Mouse (Mus musculus) intestine, embryonic 15.5 days (tissue): ENCODE data around the gene Slc27a2. TPM values are rescaled to one million over a fixed set of nuclear protein-coding genes. Genes with fewer than 3 reads are reported as not detected.

Experiments used
- ATAC-seq: fragments of 200-750 bp; cut with Nextera tagmentation; 2 replicates; pipeline ENCODE4 v1.8.0; 2017; ENCODE audit warnings: moderate TSS enrichment, moderate library complexity
- H3K27ac ChIP-seq: fragments of 300-500 bp; sonication (generic); 2 replicates; pipeline ENCODE4 v1.5.1; 2015; ENCODE audit warnings: mild to moderate bottlenecking, inconsistent platforms
- H3K27me3 ChIP-seq: fragments of 300-500 bp; sonication (generic); replicated peaks from 2 replicates; pipeline ENCODE4 v1.6.1; 2015; ENCODE audit warnings: inconsistent platforms
- H3K36me3 ChIP-seq: fragments of 300-500 bp; sonication (generic); 2 replicates; pipeline ENCODE4 v1.6.1; 2015; ENCODE audit warnings: inconsistent platforms
- H3K4me1 ChIP-seq: fragments of 300-500 bp; sonication (generic); replicated peaks from 2 replicates; pipeline ENCODE4 v1.6.1; 2015; ENCODE audit warnings: inconsistent platforms
- H3K4me2 ChIP-seq: fragments of 300-500 bp; sonication (generic); replicated peaks from 2 replicates; pipeline ENCODE4 v1.6.1; 2015; ENCODE audit warnings: mild to moderate bottlenecking, inconsistent platforms
- H3K4me3 ChIP-seq: fragments of 300-500 bp; sonication (generic); replicated peaks from 2 replicates; pipeline ENCODE4 v1.5.1; 2015; ENCODE audit warnings: inconsistent platforms
- H3K9ac ChIP-seq: fragments of 300-500 bp; sonication (generic); 2 replicates; pipeline ENCODE4 v1.6.1; 2015; ENCODE audit warnings: inconsistent platforms
- H3K9me3 ChIP-seq: fragments of 300-500 bp; sonication (generic); 2 replicates; pipeline ENCODE4 v1.6.1; 2016; ENCODE audit warnings: inconsistent platforms
- WGBS: fragments of 180-500 bp; shearing (Covaris S2); methylation state at CpG from one replicate; pipeline ENCODE4 v1.1.7; 2015; 5-methylcytosine and 5-hydroxymethylcytosine counted together
- polyA plus RNA-seq: library from polyadenylated mRNA; unstranded; fragments of >200 nt; fragmentation: Nextera tagmentation; extraction: Ambion mirVana; gene quantifications from 2 replicates; pipeline ENCODE4 v1.2.1, GENCODE M21; 2015

Gene Slc27a2
- polyA plus RNA-seq, 1 experiment from 2014 or later = 3.0 TPM

DNA sequence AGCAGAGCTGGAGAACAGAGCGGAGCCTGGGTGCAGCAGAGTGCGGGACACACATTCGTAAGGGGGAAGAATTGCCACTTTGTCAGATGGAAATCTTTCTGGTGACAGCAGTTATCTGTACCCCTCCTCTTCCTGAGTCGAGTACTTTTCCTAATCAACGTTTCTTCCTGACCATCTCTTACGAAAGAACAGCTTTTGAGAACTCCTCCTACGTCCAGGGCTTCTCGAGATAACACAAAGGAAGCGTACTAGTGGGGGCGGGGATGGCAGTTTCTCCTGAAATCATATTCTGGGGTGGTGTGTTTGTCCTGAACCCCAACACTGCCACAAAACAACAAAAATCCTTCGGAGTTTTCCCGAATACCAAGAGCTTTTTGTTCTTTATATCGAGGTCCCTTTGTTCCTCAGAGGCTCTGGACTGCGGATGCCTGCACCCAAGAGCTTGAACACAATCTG lies 67.1 kb downstream of the Slc27a2 start, which contains the start of gene Hdc:
Gene Hdc (minus strand): TSS at position 51 of the 456 bp plus-strand sequence.
- H3K9ac ChIP-seq = no peak within 1 kb of the TSS
- ATAC-seq = no peak
- H3K27me3 ChIP-seq = no peaks in the 10 kb centered on the region
- WGBS = 70% methylated on average over 14 of the region's 14 CpGs
- no peaks in the 10 kb centered on the region for H3K4me1 ChIP-seq
- H3K36me3 ChIP-seq = no peaks in the 10 kb centered on the region
- no peaks in the 10 kb centered on the region for H3K9me3 ChIP-seq
- no peak within 1 kb of the TSS for H3K27ac ChIP-seq
- no peak within 1 kb of the TSS for H3K4me3 ChIP-seq
- H3K4me2 ChIP-seq = no peak within 1 kb of the TSS

DNA sequence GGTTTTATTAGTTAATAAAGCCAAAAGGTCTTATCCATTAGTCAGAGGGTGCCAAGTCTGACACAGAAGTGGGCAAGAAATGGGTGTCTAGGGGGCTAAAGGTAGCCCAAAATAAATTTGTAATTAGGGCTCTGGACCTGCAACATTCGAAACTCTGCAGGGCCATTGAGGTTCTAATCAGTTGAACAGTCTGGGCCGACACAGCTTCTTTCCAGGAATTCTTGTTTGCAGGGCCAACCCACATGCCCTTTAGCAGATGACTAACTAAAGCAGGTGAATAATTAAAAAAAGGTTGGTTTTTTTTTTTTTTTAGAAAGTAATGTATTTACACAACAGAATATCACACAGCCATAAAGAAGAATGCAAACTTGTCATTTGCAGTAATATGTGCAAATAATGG lies 70.2 kb downstream of the Slc27a2 start:
- Histone ChIP-seq H3K9me3 (no peaks in the 10 kb centered on the region), H3K4me2 (no peak overlapping the region), H3K27me3 (no peaks in the 10 kb centered on the region), H3K27ac (no peak overlapping the region), H3K4me3 (no peak overlapping the region), H3K9ac (no peak overlapping the region), H3K36me3 (no peaks in the 10 kb centered on the region), H3K4me1 (no peaks in the 10 kb centered on the region)
- 76% methylated on average over 2 of the region's 2 CpGs for WGBS
- no peak for ATAC-seq

DNA sequence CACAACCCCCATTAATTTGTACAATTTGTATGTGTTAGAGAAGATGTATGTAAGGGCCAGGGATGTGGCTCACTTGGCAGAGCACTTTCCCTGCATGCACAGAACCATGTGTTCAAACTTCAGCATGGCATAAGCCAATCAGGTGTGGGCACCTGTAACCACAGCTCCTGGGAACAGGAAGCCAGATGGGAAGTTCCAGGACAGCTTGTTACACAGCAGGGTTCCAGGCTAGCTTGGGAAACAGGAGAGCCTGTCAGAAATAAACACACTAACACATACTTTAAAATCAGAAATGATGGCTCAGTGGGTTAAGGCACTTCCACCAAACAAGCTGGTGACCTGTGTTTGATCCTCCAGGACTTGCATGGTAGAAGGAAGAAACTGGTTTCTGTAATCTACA lies 70.9 kb downstream of the Slc27a2 start:
- Histone ChIP-seq H3K36me3 (no peaks in the 10 kb centered on the region), H3K4me2 (no peak overlapping the region), H3K4me3 (no peak overlapping the region), H3K27ac (no peak overlapping the region), H3K4me1 (no peaks in the 10 kb centered on the region), H3K9ac (no peak overlapping the region), H3K9me3 (no peaks in the 10 kb centered on the region), H3K27me3 (no peaks in the 10 kb centered on the region)
- ATAC-seq = no peak

DNA sequence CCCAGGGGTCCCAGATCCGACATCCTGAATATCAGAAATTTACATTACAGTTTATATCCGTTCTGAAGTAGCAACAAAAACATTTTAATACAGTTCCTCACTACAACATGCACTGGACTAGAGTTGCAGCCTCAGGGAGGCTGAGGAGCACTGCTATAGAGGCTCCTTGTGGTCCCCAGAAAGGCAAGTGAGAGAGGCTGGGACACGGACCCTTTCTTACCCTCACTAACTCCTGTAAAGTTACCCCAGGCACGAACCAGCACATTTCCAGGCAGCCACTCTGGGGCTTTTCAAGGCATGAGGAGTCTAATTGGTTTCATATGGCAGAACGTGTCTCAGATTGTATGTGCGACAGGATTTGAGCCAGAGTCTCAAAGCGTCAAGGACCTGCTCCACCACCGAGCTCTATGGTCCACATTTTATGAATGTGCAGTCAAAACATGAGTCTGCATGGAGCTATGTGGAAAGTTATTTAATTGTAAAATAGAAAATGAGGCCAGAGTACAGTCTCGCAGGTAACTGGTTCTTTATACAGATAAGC lies 76.3 kb downstream of the Slc27a2 start:
- H3K9ac ChIP-seq = no peak overlapping the region

DNA sequence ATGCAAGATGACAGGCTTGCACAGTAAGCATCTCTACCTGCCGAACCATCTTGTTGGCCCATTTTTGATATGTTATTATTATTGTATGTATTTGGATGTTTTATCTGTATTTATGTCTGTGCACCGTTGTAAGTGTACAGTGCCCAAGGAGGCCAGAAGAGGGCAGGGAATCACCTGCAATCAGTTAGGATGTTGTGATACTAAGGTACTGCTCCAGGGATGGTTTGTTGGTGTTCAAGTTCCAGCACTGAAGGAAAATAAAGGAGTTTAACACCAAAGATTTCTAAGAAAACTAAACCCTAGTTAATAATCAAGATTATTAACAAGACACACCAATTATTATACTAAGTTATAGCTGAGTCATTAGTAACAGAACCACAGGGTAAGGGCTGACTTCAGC lies 81.0 kb downstream of the Slc27a2 start:
- no peaks in the 10 kb centered on the region for H3K4me1 ChIP-seq
- no peak overlapping the region for H3K4me3 ChIP-seq
- no peak overlapping the region for H3K27ac ChIP-seq
- no peaks in the 10 kb centered on the region for H3K27me3 ChIP-seq
- WGBS = 86% methylated on average over 2 of the region's 2 CpGs
- ATAC-seq = no peak
- H3K36me3 ChIP-seq = peaks cover 1% of the 10 kb centered on the region; the same call in 1 of the 2 replicates
- no peak overlapping the region for H3K4me2 ChIP-seq
- H3K9me3 ChIP-seq = no peaks in the 10 kb centered on the region
- H3K9ac ChIP-seq = no peak overlapping the region

More for the DNA sequence above, 76.3 kb downstream of the Slc27a2 start:
- no peaks in the 10 kb centered on the region for H3K9me3 ChIP-seq
- H3K27ac ChIP-seq = no peak overlapping the region
- H3K36me3 ChIP-seq = no peaks in the 10 kb centered on the region
- ATAC-seq = no peak
- 88% methylated on average over 9 of the region's 9 CpGs for WGBS
- H3K4me1 ChIP-seq = no peaks in the 10 kb centered on the region
- no peaks in the 10 kb centered on the region for H3K27me3 ChIP-seq
- H3K4me2 ChIP-seq = no peak overlapping the region
- no peak overlapping the region for H3K4me3 ChIP-seq

DNA sequence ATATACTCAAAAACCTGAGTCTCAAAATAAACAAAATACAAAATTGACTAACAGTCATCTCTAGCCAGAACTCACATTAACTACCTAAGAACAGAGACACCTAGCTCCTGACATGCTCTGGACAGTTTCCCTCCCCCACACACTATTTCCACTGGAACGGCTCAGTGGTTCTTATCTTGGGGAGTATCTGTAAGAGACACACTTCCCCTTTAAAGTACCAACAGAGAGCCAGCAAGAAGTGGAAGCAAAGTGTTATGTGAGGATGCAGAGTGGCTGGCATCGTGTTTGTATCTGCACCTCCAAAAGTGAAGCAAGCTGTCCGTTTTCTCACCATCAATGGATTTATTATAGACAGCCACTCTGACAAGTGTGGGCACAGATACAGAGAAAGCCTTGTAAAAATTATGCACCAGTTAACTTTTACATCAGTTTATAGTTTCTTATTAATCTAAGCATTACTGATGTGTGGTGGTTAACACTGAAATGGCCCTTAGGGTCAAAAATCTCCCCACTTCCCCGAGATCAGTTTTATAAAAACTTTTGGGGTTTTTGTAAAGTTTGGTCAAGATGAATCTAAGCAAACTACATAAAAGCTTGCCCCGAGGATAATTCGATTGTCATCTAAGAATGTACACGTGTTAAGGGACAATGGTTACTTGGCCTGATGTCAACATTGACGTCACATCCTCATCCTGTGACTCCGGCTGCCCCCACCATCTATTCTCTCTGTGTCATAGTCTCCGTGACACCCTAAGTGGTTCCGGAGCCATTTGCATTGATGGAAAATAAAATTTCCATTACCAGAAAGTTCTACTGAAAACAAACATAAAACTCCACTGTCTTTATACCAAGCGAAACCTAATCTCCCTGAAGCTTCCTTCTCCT lies 84.0 kb downstream of the Slc27a2 start:
- H3K36me3 ChIP-seq = peaks cover 12% of the 10 kb centered on the region

More for the DNA sequence above, 84.0 kb downstream of the Slc27a2 start:
- H3K4me3 ChIP-seq = no peak overlapping the region
- no peak for ATAC-seq
- H3K27ac ChIP-seq = no peak overlapping the region
- 78% methylated on average over 12 of the region's 12 CpGs for WGBS
- H3K4me1 ChIP-seq = no peaks in the 10 kb centered on the region
- no peak overlapping the region for H3K9ac ChIP-seq
- H3K27me3 ChIP-seq = no peaks in the 10 kb centered on the region
- H3K4me2 ChIP-seq = no peak overlapping the region
- no peaks in the 10 kb centered on the region for H3K9me3 ChIP-seq

Other genes with a start within 250 kb of the Slc27a2 start
- 0.27 and 0.29 TPM in 2 replicates for gene Atp8b4, start 51.7 kb upstream of the Slc27a2 start, polyA plus RNA-seq
- gene Hdc, start 66.9 kb downstream of the Slc27a2 start, polyA plus RNA-seq = 3.0 TPM in 2 replicates
- gene Gabpb1, start 123.9 kb downstream of the Slc27a2 start, polyA plus RNA-seq = 36.3 and 39.6 TPM in 2 replicates
- 35.9 and 36.9 TPM in 2 replicates for gene Usp8, start 154.9 kb downstream of the Slc27a2 start, polyA plus RNA-seq
- 1.7 and 2.1 TPM in 2 replicates for gene Usp50, start 231.1 kb downstream of the Slc27a2 start, polyA plus RNA-seq